Mouse (Mus musculus): ENCODE data around the gene Exoc4.

The Exoc4 gene

GRCm38 (mm10) chr6:33763245-33763644 lies 514.4 kb downstream of the Exoc4 start:
- DNase-seq (ENCODE audit: low spot score), result no peak

GRCm38 (mm10) chr6:33763970-33764369 lies 515.1 kb downstream of the Exoc4 start:
- DNase-seq (ENCODE audit: low spot score), result no peak

- DNase-seq (ENCODE audit: low spot score), result no peak
These were observed 520.4 kb downstream of the Exoc4 start for GRCm38 (mm10) chr6:33769251-33769650.

GRCm38 (mm10) chr6:33770021-33770420 lies 521.1 kb downstream of the Exoc4 start:
- no peak for DNase-seq (ENCODE audit: low spot score)

GRCm38 (mm10) chr6:33772551-33773315 lies 523.8 kb downstream of the Exoc4 start:
- no peak for DNase-seq (ENCODE audit: low spot score)

GRCm38 (mm10) chr6:33792604-33793003 lies 543.7 kb downstream of the Exoc4 start:
- DNase-seq (ENCODE audit: low spot score), result no peak

GRCm38 (mm10) chr6:33801254-33801653 lies 552.4 kb downstream of the Exoc4 start:
- no peak for DNase-seq (ENCODE audit: low spot score)

- no peak for DNase-seq (ENCODE audit: low spot score)
These were observed 554.7 kb downstream of the Exoc4 start for GRCm38 (mm10) chr6:33803481-33804098.

- no peak for DNase-seq (ENCODE audit: low spot score)
These were observed 555.9 kb downstream of the Exoc4 start for GRCm38 (mm10) chr6:33804775-33805174.

- no peak for DNase-seq (ENCODE audit: low spot score)
These were observed 557.3 kb downstream of the Exoc4 start for GRCm38 (mm10) chr6:33806072-33806782.

- DNase-seq (ENCODE audit: low spot score), result no peak
These were observed 565.5 kb downstream of the Exoc4 start for GRCm38 (mm10) chr6:33814386-33814785.

- DNase-seq (ENCODE audit: low spot score), result no peak
These were observed 574.3 kb downstream of the Exoc4 start for GRCm38 (mm10) chr6:33823171-33823570.

- no peak for DNase-seq (ENCODE audit: low spot score)
These were observed 575.0 kb downstream of the Exoc4 start for GRCm38 (mm10) chr6:33823777-33824302.

GRCm38 (mm10) chr6:33828499-33828898 lies 579.6 kb downstream of the Exoc4 start:
- no peak for DNase-seq (ENCODE audit: low spot score)

GRCm38 (mm10) chr6:33829261-33829660 lies 580.4 kb downstream of the Exoc4 start:
- no peak for DNase-seq (ENCODE audit: low spot score)

- no peak for DNase-seq (ENCODE audit: low spot score)
These were observed 582.4 kb downstream of the Exoc4 start for GRCm38 (mm10) chr6:33831276-33831675.

GRCm38 (mm10) chr6:33832978-33833377 lies 584.1 kb downstream of the Exoc4 start:
- DNase-seq (ENCODE audit: low spot score), result no peak

GRCm38 (mm10) chr6:33836048-33836780 lies 587.3 kb downstream of the Exoc4 start:
- no peak for DNase-seq (ENCODE audit: low spot score)

GRCm38 (mm10) chr6:33842901-33843300 lies 594.0 kb downstream of the Exoc4 start:
- no peak for DNase-seq (ENCODE audit: low spot score)

- DNase-seq (ENCODE audit: low spot score), result no peak
These were observed 610.2 kb downstream of the Exoc4 start for GRCm38 (mm10) chr6:33859049-33859448.

- no peak for DNase-seq (ENCODE audit: low spot score)
These were observed 616.9 kb downstream of the Exoc4 start for GRCm38 (mm10) chr6:33865752-33866151.

Measured in ovary, postnatal 10 days (tissue).